Mouse (Mus musculus) left cerebral cortex, postnatal 14 days (tissue): ENCODE measurements at regions not wholly inside any gene's neighbourhood (a gene's known extent, or its start where the extent isn't known, plus 50 kb on each side); places are given as distances from the start of the nearest gene placed in this dataset.

Experiments used
- DNase-seq, 2 experiments: peaks; one replicate each; pipeline ENCODE4 v3.0.0; 2021 to 2022; ENCODE audit warnings: low spot score in 2 of 2, mixed read lengths in 1 of 2
- intact Hi-C: fragments of 180-260 bp; cut with DNase I; formaldehyde crosslinking; loops from one replicate; pipeline ENCODE4 v1.15.1; 2025

DNA sequence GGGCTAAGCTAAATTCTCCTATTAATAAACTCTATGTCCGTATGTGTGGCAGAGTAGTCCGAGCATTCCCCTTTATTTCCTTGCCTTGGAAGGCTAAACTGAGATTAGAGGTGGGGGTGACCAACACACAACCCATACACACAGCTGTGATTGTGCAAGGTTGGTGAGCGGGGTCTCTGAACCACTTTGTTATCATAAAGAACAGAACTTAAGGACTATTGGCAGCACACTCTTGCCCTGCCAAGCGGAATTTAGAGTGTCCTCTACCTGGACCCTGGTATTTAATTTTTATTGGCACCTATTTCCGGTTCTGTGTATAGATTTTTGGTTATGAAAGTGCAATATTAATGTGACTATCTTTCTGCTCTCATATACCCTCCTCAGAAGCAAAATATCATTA, 109.7 kb upstream of the Six2 start:
- no peak for DNase-seq
- intact Hi-C loops = loop anchor here (10.0 kb wide), 1 partner anchor 193 kb away; no protein-coding TSS in a partner anchor

DNA sequence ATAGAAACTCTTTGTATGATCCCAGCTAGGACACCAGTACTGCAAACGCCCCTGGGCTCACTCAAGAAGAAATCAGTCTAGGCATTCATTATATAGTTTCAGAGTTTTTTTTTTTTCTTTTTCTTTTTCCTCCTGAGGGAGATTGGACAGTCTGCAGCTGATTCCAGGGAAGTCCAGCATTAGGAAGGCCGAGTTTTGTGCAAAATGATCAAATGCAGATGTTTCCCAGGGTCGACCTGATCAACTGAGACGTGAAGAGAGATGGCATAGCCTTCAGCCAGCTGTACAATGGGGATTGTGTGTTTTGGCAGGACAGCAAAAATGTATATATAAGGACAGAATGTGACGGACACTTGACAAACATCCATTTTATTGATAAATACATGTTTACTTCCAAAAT, 107.7 kb upstream of the Six2 start:
- DNase-seq = no peak
- intact Hi-C loops = loop anchor here (10.0 kb wide), 1 partner anchor 191 kb away; no protein-coding TSS in a partner anchor

- intact Hi-C loops = no loop called here
These were observed 97.7 kb upstream of the Six2 start for GRCm38 (mm10) chr17:85785625-85786294.

GRCm38 (mm10) chr17:85780477-85780876, 92.4 kb upstream of the Six2 start:
- intact Hi-C loops = no loop called here
- DNase-seq = no peak

More at GRCm38 (mm10) chr17:85785625-85786294, 97.7 kb upstream of the Six2 start:
- no peak for DNase-seq

DNA sequence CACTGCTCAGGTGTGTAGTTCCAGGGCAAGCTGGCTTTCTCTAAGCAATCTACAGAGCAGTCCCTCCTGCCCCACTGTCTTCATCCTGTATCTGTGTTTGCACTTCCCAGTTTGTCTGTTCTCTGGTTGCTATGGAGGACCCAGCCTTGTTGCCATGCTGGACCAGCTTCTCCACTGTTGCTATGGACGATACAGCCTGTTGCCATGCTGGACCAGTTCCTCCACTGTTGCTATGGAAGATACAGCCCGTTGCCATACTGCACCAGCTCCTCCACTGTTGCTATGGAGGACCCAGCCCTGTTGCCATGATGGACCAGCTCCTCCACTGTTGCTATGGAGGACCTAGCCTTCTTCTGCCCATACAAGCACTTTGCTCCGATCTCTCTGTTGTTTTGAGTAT, 88.8 kb upstream of the Six2 start:
- peak; percentile 41 to 86 for DNase-seq
- intact Hi-C loops = no loop called here

DNA sequence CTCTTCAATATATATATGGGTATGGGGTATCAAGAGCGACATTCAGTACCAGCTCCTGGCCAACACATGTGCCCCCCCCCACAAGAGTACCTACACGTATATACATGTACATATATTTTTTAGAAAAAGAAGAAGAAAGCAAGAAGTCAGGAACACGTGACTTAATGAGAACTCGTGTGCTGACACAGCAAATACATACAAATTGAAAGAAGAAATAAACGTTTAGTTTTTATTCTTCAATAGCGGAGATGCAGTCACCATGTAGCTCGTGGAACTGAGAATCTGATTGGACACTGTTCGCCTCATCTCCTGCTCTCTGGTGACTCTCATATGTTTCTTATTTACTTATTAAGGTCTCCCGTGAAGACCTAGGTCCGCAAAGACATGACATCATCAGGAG, 80.3 kb upstream of the Six2 start:
- no peak for DNase-seq
- intact Hi-C loops = no loop called here

- intact Hi-C loops = no loop called here
- DNase-seq = no peak
These were observed 79.3 kb upstream of the Six2 start for GRCm38 (mm10) chr17:85767201-85767862.

GRCm38 (mm10) chr17:85766556-85766955, 78.5 kb upstream of the Six2 start:
- intact Hi-C loops = no loop called here
- DNase-seq = no peak

GRCm38 (mm10) chr17:85758581-85759098, 70.6 kb upstream of the Six2 start:
- intact Hi-C loops = no loop called here
- DNase-seq = no peak

- no peak for DNase-seq
- intact Hi-C loops = no loop called here
These were observed 69.6 kb upstream of the Six2 start for GRCm38 (mm10) chr17:85757647-85758046.

DNA sequence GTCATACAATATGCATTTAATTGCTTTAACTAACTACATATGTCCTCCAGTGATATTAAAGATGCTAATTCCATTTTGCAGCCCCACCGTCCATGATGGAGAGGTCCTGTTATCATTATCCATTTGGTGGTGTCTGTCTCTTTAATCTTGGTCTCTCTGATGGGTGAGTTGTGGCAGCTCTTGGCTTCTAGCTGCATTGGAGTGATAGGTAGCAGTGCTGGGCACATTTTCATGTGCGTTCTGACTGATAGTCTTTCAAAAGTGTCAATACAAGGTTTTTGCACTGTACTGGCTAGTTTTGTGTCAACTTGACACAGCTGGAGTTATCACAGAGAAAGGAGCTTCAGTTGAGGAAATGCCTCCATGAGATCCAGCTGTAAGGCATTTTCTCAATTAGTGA, 67.5 kb upstream of the Six2 start:
- intact Hi-C loops = no loop called here
- no peak for DNase-seq

DNA sequence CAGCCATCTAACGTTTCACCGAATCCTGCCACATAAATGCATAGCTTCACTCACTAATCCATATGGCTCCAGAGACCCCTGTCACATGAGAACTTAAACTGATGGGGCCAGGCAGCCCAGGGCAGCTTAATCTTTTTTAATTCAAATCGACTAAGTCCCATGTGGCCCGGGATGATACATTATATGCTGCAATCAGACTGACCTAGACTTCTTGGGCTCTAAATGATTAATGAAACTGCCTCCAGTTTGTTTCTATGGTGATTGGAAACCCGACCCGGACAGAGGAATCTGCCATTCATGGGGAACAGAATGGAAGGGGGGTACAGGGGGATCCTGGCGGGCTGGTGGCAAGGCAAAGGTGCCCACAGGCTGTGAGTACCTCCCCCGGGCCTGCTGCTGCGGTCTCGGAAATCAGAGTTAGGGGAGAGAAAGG, 60.6 kb upstream of the Six2 start:
- intact Hi-C loops = no loop called here
- no peak for DNase-seq

DNA sequence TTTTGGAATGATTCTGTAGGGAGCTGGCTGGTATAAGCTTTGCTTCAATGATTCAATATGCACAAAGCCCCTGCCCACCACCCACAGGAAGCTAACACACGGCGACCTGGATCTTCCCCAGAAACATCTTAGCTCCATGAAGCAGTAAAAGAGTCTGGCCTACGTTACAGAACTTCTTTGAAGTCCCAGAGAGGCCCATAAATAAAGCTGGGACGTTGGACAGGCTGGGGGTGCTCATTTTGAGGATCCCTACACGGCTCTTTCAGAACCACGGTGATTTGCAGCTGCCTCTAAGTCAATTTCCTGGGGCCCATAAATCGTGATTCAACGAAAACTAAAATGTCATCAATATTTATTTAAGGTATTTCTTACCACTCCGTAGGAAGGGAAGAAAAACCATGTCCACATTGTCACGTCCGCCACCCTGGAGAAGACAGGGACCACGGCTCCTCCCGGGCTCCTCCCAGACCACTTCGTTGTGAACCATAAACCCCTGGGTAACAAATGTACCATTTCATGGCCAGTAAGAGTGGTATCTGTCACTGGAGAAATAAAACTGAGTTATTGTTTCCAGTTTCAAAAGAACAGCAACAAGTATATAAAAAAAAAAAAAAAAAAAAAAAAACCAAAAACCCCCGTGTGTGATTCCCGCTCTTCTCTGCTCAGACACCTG, 60.0 kb upstream of the Six2 start:
- intact Hi-C loops = no loop called here
- no peak for DNase-seq
